Mouse (Mus musculus) CH12.LX (cell line): ENCODE results near the gene Ngfr.

Experiments
- CTCF ChIP-seq, 2 experiments: IDR thresholded peaks in 1 of 2; conservative IDR thresholded peaks in 1 of 2; 2 replicates each; pipeline ENCODE4 v1.5.1; 2011 to 2012; ENCODE audit warnings: low read depth in 2 of 2, low read length in 2 of 2, improper control_type of control experiment in 1 of 2, inconsistent platforms in 1 of 2, mild to moderate bottlenecking in 1 of 2, moderate library complexity in 1 of 2
- EP300 ChIP-seq: IDR thresholded peaks from 2 replicates; pipeline ENCODE4 v1.6.1; 2011; ENCODE audit warnings: low read length, improper control_type of control experiment
- HCFC1 ChIP-seq: IDR thresholded peaks from 2 replicates; pipeline ENCODE4 v1.6.1; 2012; ENCODE audit warnings: low read depth, mild to moderate bottlenecking, inconsistent platforms, low read length, improper control_type of control experiment
- MAFK ChIP-seq: IDR thresholded peaks from 2 replicates; pipeline ENCODE4 v1.6.1; 2011; ENCODE audit warnings: low read length, improper control_type of control experiment; ENCODE audit not compliant: insufficient replicate concordance
- MXI1 ChIP-seq: IDR thresholded peaks from 2 replicates; pipeline ENCODE4 v1.6.1; 2011; ENCODE audit warnings: mild to moderate bottlenecking, low read depth, low read length, improper control_type of control experiment
- MYC ChIP-seq: IDR thresholded peaks from 2 replicates; pipeline ENCODE4 v1.6.1; 2011; ENCODE audit warnings: low read depth, mild to moderate bottlenecking, improper control_type of control experiment, low read length
- POLR2A ChIP-seq: IDR thresholded peaks from 2 replicates; pipeline ENCODE4 v1.6.1; 2011; ENCODE audit warnings: low read depth, mild to moderate bottlenecking, improper control_type of control experiment, low read length
- SMC3 ChIP-seq: IDR thresholded peaks from 2 replicates; pipeline ENCODE4 v1.6.1; 2011; ENCODE audit warnings: low read depth, low read length, improper control_type of control experiment
- ZKSCAN1 ChIP-seq: IDR thresholded peaks from 2 replicates; pipeline ENCODE4 v1.6.1; 2012; ENCODE audit warnings: low read depth, inconsistent platforms, low read length, improper control_type of control experiment, borderline replicate concordance
- ZNF384 ChIP-seq: IDR thresholded peaks from 2 replicates; pipeline ENCODE4 v1.6.1; 2012; ENCODE audit warnings: low read depth, low read length, improper control_type of control experiment, inconsistent platforms

GRCm38 (mm10) chr11:95586184-95586583 is 1.4 kb downstream of the Ngfr start:
- TF ChIP-seq MXI1 = no peak
- TF ChIP-seq HCFC1 = no peak
- no peak for TF ChIP-seq MYC
- no peak for TF ChIP-seq ZNF384
- no peak for TF ChIP-seq EP300
- no peak for TF ChIP-seq MAFK
- no peak for TF ChIP-seq ZKSCAN1
- peak; percentile 29 to 89; a peak in 3 of 4 replicates for TF ChIP-seq CTCF (conservative IDR thresholded peaks at IDR 0.05 in 1 of 2, IDR thresholded peaks at IDR 0.05 in 1 of 2; ENCODE audit: low read depth in 2 of 2, low read length in 2 of 2)
- TF ChIP-seq POLR2A = no peak
- peak; percentile 68 for TF ChIP-seq SMC3
